Mouse (Mus musculus) stomach, postnatal 0 days (tissue): Measurements from ENCODE around the gene Slbp.

ENCODE experiments used
- CTCF ChIP-seq: IDR thresholded peaks from 2 replicates; pipeline ENCODE4 v1.5.1; 2016; ENCODE audit warnings: antibody characterized with exemption, low read depth, mild to moderate bottlenecking, moderate library complexity
- EP300 ChIP-seq: optimal IDR thresholded peaks from 2 replicates; pipeline ENCODE3; 2016; ENCODE audit warnings: antibody characterized with exemption

- TF ChIP-seq CTCF (no peak), EP300 (no peak)
Observed at GRCm38 (mm10) chr5:33678244-33678643, 25.9 kb upstream of the Slbp start.
